Mouse (Mus musculus) MEL (cell line): ENCODE measurements around the gene Olfm2. TPM values are rescaled to one million over a fixed set of nuclear protein-coding genes. Genes with fewer than 3 reads are reported as not detected.

Experiments
- DNase-seq: peaks from one replicate; pipeline ENCODE4 v3.0.0; 2011; ENCODE audit warnings: low read depth, low spot score
- H3K27ac ChIP-seq: 2 replicates; pipeline ENCODE4 v1.5.1; 2012; ENCODE audit warnings: low read depth, mild to moderate bottlenecking, control low read depth, low read length, moderate library complexity; ENCODE audit not compliant: control insufficient read depth
- H3K27me3 ChIP-seq, 2 experiments: fragments of 150-350 bp in 1 of 2; sonication (generic) in 1 of 2; 2 replicates each; pipeline ENCODE4 v1.6.1; 2012; ENCODE audit warnings: low read length in 2 of 2, mild to moderate bottlenecking in 2 of 2, improper control_type of control experiment in 1 of 2, moderate library complexity in 1 of 2; ENCODE audit not compliant: insufficient read depth in 2 of 2, control insufficient read depth in 1 of 2
- H3K36me3 ChIP-seq, 2 experiments: 2 replicates each; pipeline ENCODE4 v1.6.1; 2012 to 2014; ENCODE audit warnings: low read length in 2 of 2, improper control_type of control experiment in 1 of 2, inconsistent platforms in 1 of 2, mild to moderate bottlenecking in 1 of 2; ENCODE audit not compliant: insufficient read depth in 2 of 2, control insufficient read depth in 1 of 2
- H3K4me1 ChIP-seq, 2 experiments: fragments of 150-350 bp in 1 of 2; sonication (generic) in 1 of 2; 2 replicates each; pipeline ENCODE4 v1.6.1; 2012; ENCODE audit warnings: low read length in 2 of 2, improper control_type of control experiment in 1 of 2, mild to moderate bottlenecking in 1 of 2; ENCODE audit not compliant: insufficient read depth in 2 of 2, control insufficient read depth in 1 of 2
- H3K4me3 ChIP-seq, 2 experiments: fragments of 150-350 bp in 1 of 2; sonication (generic) in 1 of 2; 2 replicates each; pipeline ENCODE4 v1.5.1; 2012; ENCODE audit warnings: low read depth in 2 of 2, low read length in 2 of 2, mild to moderate bottlenecking in 2 of 2, moderate library complexity in 2 of 2, control low read depth in 1 of 2, improper control_type of control experiment in 1 of 2; ENCODE audit not compliant: control insufficient read depth in 1 of 2, insufficient read depth in 1 of 2
- H3K79me2 ChIP-seq: 2 replicates; pipeline ENCODE4 v1.6.1; 2012; ENCODE audit warnings: mild to moderate bottlenecking, low read length, moderate library complexity; ENCODE audit not compliant: control insufficient read depth, poor library complexity, insufficient read depth
- H3K9ac ChIP-seq: 2 replicates; pipeline ENCODE4 v1.6.1; 2012; ENCODE audit warnings: low read depth, mild to moderate bottlenecking, control low read depth, low read length, moderate library complexity; ENCODE audit not compliant: control insufficient read depth, poor library complexity, severe bottlenecking
- H3K9me3 ChIP-seq: fragments of 150-350 bp; sonication (generic); replicated peaks from 2 replicates; pipeline ENCODE4 v1.6.1; 2012; ENCODE audit warnings: mild to moderate bottlenecking, low read length, improper control_type of control experiment, moderate library complexity; ENCODE audit not compliant: insufficient read depth
- CHD1 ChIP-seq: IDR thresholded peaks from 2 replicates; pipeline ENCODE4 v1.6.1; 2012; ENCODE audit warnings: low read depth, mild to moderate bottlenecking, inconsistent platforms, low read length, improper control_type of control experiment
- CHD2 ChIP-seq: IDR thresholded peaks from 2 replicates; pipeline ENCODE4 v1.6.1; 2011; ENCODE audit warnings: low read length, improper control_type of control experiment
- ELF1 ChIP-seq: IDR thresholded peaks from 2 replicates; pipeline ENCODE4 v1.6.1; 2014; ENCODE audit warnings: low read depth, mild to moderate bottlenecking, inconsistent platforms, low read length, improper control_type of control experiment, moderate library complexity
- EP300 ChIP-seq, 2 experiments: IDR thresholded peaks; 2 replicates each; pipeline ENCODE4 v1.6.1; 2011; ENCODE audit warnings: improper control_type of control experiment in 2 of 2, low read length in 2 of 2, low read depth in 1 of 2, mild to moderate bottlenecking in 1 of 2
- ETS1 ChIP-seq: IDR thresholded peaks from 2 replicates; pipeline ENCODE4 v1.6.1; 2012; ENCODE audit warnings: low read depth, mild to moderate bottlenecking, inconsistent platforms, low read length, improper control_type of control experiment, moderate library complexity
- HCFC1 ChIP-seq: IDR thresholded peaks from 2 replicates; pipeline ENCODE4 v1.6.1; 2012; ENCODE audit warnings: low read depth, mild to moderate bottlenecking, inconsistent platforms, low read length, improper control_type of control experiment, moderate library complexity
- JUND ChIP-seq: IDR thresholded peaks from 2 replicates; pipeline ENCODE4 v1.6.1; 2011; ENCODE audit warnings: low read depth, mild to moderate bottlenecking, improper control_type of control experiment, low read length
- MYC ChIP-seq: IDR thresholded peaks from 2 replicates; pipeline ENCODE4 v1.6.1; 2011; ENCODE audit warnings: low read depth, mild to moderate bottlenecking, low read length, improper control_type of control experiment, moderate library complexity
- NELFE ChIP-seq: IDR thresholded peaks from 2 replicates; pipeline ENCODE4 v1.6.1; 2011; ENCODE audit warnings: low read depth, low read length, improper control_type of control experiment
- NRF1 ChIP-seq: IDR thresholded peaks from 2 replicates; pipeline ENCODE4 v1.6.1; 2014; ENCODE audit warnings: low read depth, mild to moderate bottlenecking, inconsistent platforms, low read length, improper control_type of control experiment, moderate library complexity; ENCODE audit not compliant: poor library complexity, insufficient read depth, severe bottlenecking
- POLR2AphosphoS2 ChIP-seq: IDR thresholded peaks from 2 replicates; pipeline ENCODE4 v1.6.1; 2011; ENCODE audit warnings: low read length, improper control_type of control experiment
- POLR2AphosphoS5 ChIP-seq: IDR thresholded peaks from 2 replicates; pipeline ENCODE4 v1.6.1; 2012; ENCODE audit warnings: low read depth, borderline replicate concordance, mild to moderate bottlenecking, inconsistent platforms, low read length, moderate library complexity, mixed read lengths
- RAD21 ChIP-seq: IDR thresholded peaks from 2 replicates; pipeline ENCODE4 v1.6.1; 2011; ENCODE audit warnings: mild to moderate bottlenecking, low read depth, low read length, improper control_type of control experiment
- RCOR1 ChIP-seq: IDR thresholded peaks from 2 replicates; pipeline ENCODE4 v1.6.1; 2012; ENCODE audit warnings: low read depth, mild to moderate bottlenecking, inconsistent platforms, low read length, improper control_type of control experiment
- SIN3A ChIP-seq: IDR thresholded peaks from 2 replicates; pipeline ENCODE4 v1.6.1; 2012; ENCODE audit warnings: low read length, improper control_type of control experiment, inconsistent platforms
- SMC3 ChIP-seq: IDR thresholded peaks from 2 replicates; pipeline ENCODE4 v1.6.1; 2011; ENCODE audit warnings: low read depth, low read length, improper control_type of control experiment
- TAL1 ChIP-seq: IDR thresholded peaks from 2 replicates; pipeline ENCODE4 v1.6.1; 2012; ENCODE audit warnings: mild to moderate bottlenecking, inconsistent platforms, low read length, moderate library complexity, mixed read lengths
- USF1 ChIP-seq: IDR thresholded peaks from 2 replicates; pipeline ENCODE4 v1.6.1; 2014; ENCODE audit warnings: low read depth, mild to moderate bottlenecking, inconsistent platforms, low read length, improper control_type of control experiment, moderate library complexity
- ZKSCAN1 ChIP-seq: IDR thresholded peaks from 2 replicates; pipeline ENCODE4 v1.6.1; 2012; ENCODE audit warnings: low read depth, mild to moderate bottlenecking, inconsistent platforms, low read length, improper control_type of control experiment, moderate library complexity
- ZMIZ1 ChIP-seq: IDR thresholded peaks from 2 replicates; pipeline ENCODE4 v1.6.1; 2012; ENCODE audit warnings: low read depth, mild to moderate bottlenecking, inconsistent platforms, low read length, improper control_type of control experiment, moderate library complexity
- polyA plus RNA-seq, 2 experiments: library from polyadenylated mRNA; stranded (reverse) in 1 of 2; unstranded in 1 of 2; fragments of >175 nt in 1 of 2; fragments of >200 nt in 1 of 2; gene quantifications; 2 replicates each; pipeline versions ENCODE4 v1.2.1 to v1.2.4; 2012; ENCODE audit warnings: low replicate concordance in 2 of 2, low read depth in 1 of 2; ENCODE audit not compliant: insufficient read length in 2 of 2, insufficient read depth in 1 of 2, missing spikeins in 1 of 2
- total RNA-seq: library from RNA; depleted of rRNA; stranded (reverse); fragments of 300-350 nt; gene quantifications from 2 replicates; pipeline ENCODE4 v1.2.3, GENCODE M21; 2012

Gene Olfm2
- total and polyA plus RNA-seq, 3 experiments: 0.54 to 1.9 TPM; not detected in 1

- Histone ChIP-seq H3K27ac (no peak overlapping the region), H3K79me2 (no peaks in the 10 kb centered on the region), H3K27me3 (peaks cover 3 to 5% of the 10 kb centered on the region in 2 experiments; a peak in 3 of 4 replicates), H3K4me3 (no peak overlapping the region), H3K4me1 (peaks cover 0 to 4% of the 10 kb centered on the region in 2 experiments; a peak in 2 of 4 replicates), H3K9ac (no peak overlapping the region), H3K9me3 (no peaks in the 10 kb centered on the region), H3K36me3 (peaks cover 0 to 2% of the 10 kb centered on the region in 2 experiments; a peak in 1 of 4 replicates)
- TF ChIP-seq HCFC1 (no peak), NELFE (no peak), RCOR1 (no peak), ELF1 (no peak), CHD2 (no peak), SMC3 (no peak), POLR2AphosphoS2 (no peak), USF1 (no peak), CHD1 (no peak), EP300 (IDR thresholded peaks at IDR 0.05; ENCODE audit: low read depth in 1 of 2, low read length in 2 of 2) (no peak), ZMIZ1 (no peak), SIN3A (no peak), MYC (no peak), JUND (no peak), TAL1 (no peak), ETS1 (no peak), RAD21 (no peak), ZKSCAN1 (no peak)
- DNase-seq: no peak
Observed at GRCm38 (mm10) chr9:20763099-20763498, 16.9 kb upstream of the Olfm2 start.

GRCm38 (mm10) chr9:20762197-20762961 is 16.2 kb upstream of the Olfm2 start:
- Histone ChIP-seq H3K9ac (no peak overlapping the region), H3K4me3 (no peak overlapping the region), H3K27ac (no peak overlapping the region), H3K9me3 (no peaks in the 10 kb centered on the region), H3K27me3 (peaks cover 3 to 5% of the 10 kb centered on the region in 2 experiments; a peak in 3 of 4 replicates), H3K36me3 (peaks cover 0 to 8% of the 10 kb centered on the region in 2 experiments; a peak in 2 of 4 replicates), H3K79me2 (no peaks in the 10 kb centered on the region), H3K4me1 (peaks cover 6 to 11% of the 10 kb centered on the region in 2 experiments)
- TF ChIP-seq NRF1 (no peak), POLR2AphosphoS5 (peak; percentile 75; the same call in 1 of the 2 replicates)
- no peak for DNase-seq
